ENCODE assay signal across 9 mouse cellular contexts in the genomic region with DNA sequence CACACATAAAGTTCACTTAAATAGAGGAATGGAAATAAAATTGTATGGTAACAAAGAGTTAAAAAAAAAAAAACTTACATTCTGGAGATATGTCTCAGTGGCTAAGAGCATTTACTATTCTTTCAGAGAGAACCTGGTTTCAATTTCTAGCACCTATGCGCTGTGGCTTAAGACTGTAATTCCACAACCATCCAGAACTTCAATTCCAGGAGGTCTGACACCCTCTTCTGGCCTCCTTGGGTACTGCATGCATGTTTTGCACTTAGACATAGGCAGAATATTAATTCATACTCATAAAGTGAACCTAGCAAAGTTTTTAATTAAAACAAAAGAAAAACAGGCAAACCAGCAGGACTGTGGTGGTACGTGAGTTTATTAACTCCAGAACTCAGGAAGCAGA. TPM values are rescaled to one million over a fixed set of nuclear protein-coding genes. Genes with fewer than 3 reads are reported as not detected.
DNase-seq lines count a peak whose midpoint lies in the region; ATAC-seq and TF ChIP-seq lines count a peak whose summit lies in the region.
"Had no signal": no experiment of that assay in that cellular context is flagged by ENCODE, and none has a peak within 500 bp of the region (broad histone marks: within the 10 kb centered on the region; RNA-seq: fewer than 3 reads in every experiment).

No protein-coding gene starts in this region.

- ATAC-seq in forebrain, postnatal 0 days = peak; percentile 59; the same call in 1 of the 2 replicates
- no peak for ATAC-seq in forebrain, embryonic 15.5 days (replicated peaks)
- ATAC-seq in limb, embryonic 11.5 days (ENCODE audit: insufficient number of reproducible peaks, low FRiP score, low TSS enrichment, low read depth) = no peak

- H3K9me3 ChIP-seq in forebrain, postnatal 0 days (ENCODE audit: low read length) = no peaks in the 10 kb centered on the region
- no peaks in the 10 kb centered on the region for H3K9me3 ChIP-seq in forebrain, embryonic 15.5 days
- H3K9me3 ChIP-seq in limb, embryonic 11.5 days (ENCODE audit: control insufficient read depth, low read length) = no peaks in the 10 kb centered on the region
- H3K9me3 ChIP-seq: limb, embryonic 13.5 days had no signal

- H3K36me3 ChIP-seq in forebrain, postnatal 0 days (ENCODE audit: insufficient read depth) = peaks cover 21% of the 10 kb centered on the region
- H3K36me3 ChIP-seq in forebrain, embryonic 15.5 days = peaks cover 25% of the 10 kb centered on the region
- peaks cover 54% of the 10 kb centered on the region for H3K36me3 ChIP-seq in thymus, adult 2 months (ENCODE audit: control insufficient read depth, insufficient read depth, low read length)
- peaks cover 7% of the 10 kb centered on the region for H3K36me3 ChIP-seq in limb, embryonic 11.5 days (ENCODE audit: control insufficient read depth, insufficient read depth, low read length)

- 81% methylated on average over 2 of the region's 2 CpGs for WGBS in forebrain, postnatal 0 days
- 84% methylated on average over 2 of the region's 2 CpGs for WGBS in forebrain, embryonic 15.5 days
- WGBS in thymus, adult 2 months = 92% methylated on average over 2 of the region's 2 CpGs
- WGBS in limb, embryonic 11.5 days = 85% methylated on average over 2 of the region's 2 CpGs

- H3K4me3 ChIP-seq in forebrain, postnatal 0 days (ENCODE audit: low read depth, low read length) = no peak overlapping the region
- H3K4me3 ChIP-seq in forebrain, embryonic 15.5 days = no peak overlapping the region
- H3K4me3 ChIP-seq in thymus, adult 2 months (ENCODE audit: control insufficient read depth, insufficient read depth, low read length) = no peak overlapping the region
- H3K4me3 ChIP-seq in limb, embryonic 11.5 days (ENCODE audit: low read depth, low read length) = no peak overlapping the region
- H3K4me3 ChIP-seq: limb, embryonic 13.5 days had no signal

- DNase-seq in forebrain, postnatal 0 days = peak; percentile 69
- peak; percentile 47 for DNase-seq in thymus, adult 2 months
- DNase-seq in thymus, adult 18-20 months = no peak
- peak; percentile 66 to 82 for DNase-seq in cerebellum, postnatal 14 days
- peak; percentile 35 to 64 for DNase-seq in heart, postnatal 36 days
- peak; percentile 74 for DNase-seq in limb, embryonic 11.5 days (ENCODE audit: low spot score)
- peak; percentile 13 for DNase-seq in retina, postnatal 7 days (ENCODE audit: low read depth, low spot score)

- H3K9ac ChIP-seq in forebrain, postnatal 0 days = no peak overlapping the region
- H3K9ac ChIP-seq in forebrain, embryonic 15.5 days (replicated peaks) = no peak overlapping the region
- H3K9ac ChIP-seq in limb, embryonic 11.5 days (ENCODE audit: low read length) = no peak overlapping the region
- H3K9ac ChIP-seq: limb, embryonic 13.5 days had no signal

- no peak overlapping the region for H3K4me2 ChIP-seq in forebrain, postnatal 0 days (ENCODE audit: low read depth)
- no peak overlapping the region for H3K4me2 ChIP-seq in forebrain, embryonic 15.5 days (replicated peaks)
- H3K4me2 ChIP-seq in limb, embryonic 11.5 days (ENCODE audit: low read depth, severe bottlenecking) = no peak overlapping the region
- H3K4me2 ChIP-seq: limb, embryonic 13.5 days had no signal

- no peaks in the 10 kb centered on the region for H3K4me1 ChIP-seq in forebrain, postnatal 0 days (ENCODE audit: insufficient read depth)
- H3K4me1 ChIP-seq in forebrain, embryonic 15.5 days = no peaks in the 10 kb centered on the region
- H3K4me1 ChIP-seq in thymus, adult 2 months (replicated peaks; ENCODE audit: control insufficient read depth, insufficient read depth, low read length) = no peaks in the 10 kb centered on the region
- no peaks in the 10 kb centered on the region for H3K4me1 ChIP-seq in limb, embryonic 11.5 days (ENCODE audit: control insufficient read depth, insufficient read depth, low read length)
- H3K4me1 ChIP-seq: limb, embryonic 13.5 days had no signal

- TF ChIP-seq CTCF in forebrain, postnatal 0 days (IDR thresholded peaks at IDR 0.05; ENCODE audit: low read depth) = peak; percentile 76
- no peak for TF ChIP-seq CTCF in thymus, adult 2 months (IDR thresholded peaks at IDR 0.05; ENCODE audit: borderline replicate concordance, control insufficient read depth, extremely low read depth, insufficient read depth, low read length, poor library complexity)

- H3K27me3 ChIP-seq in forebrain, postnatal 0 days (ENCODE audit: insufficient read depth, low read length) = no peaks in the 10 kb centered on the region
- no peaks in the 10 kb centered on the region for H3K27me3 ChIP-seq in forebrain, embryonic 15.5 days
- no peaks in the 10 kb centered on the region for H3K27me3 ChIP-seq in thymus, adult 2 months (ENCODE audit: control insufficient read depth, insufficient read depth, low read length)
- H3K27me3 ChIP-seq in limb, embryonic 11.5 days (ENCODE audit: control insufficient read depth, insufficient read depth, low read length) = no peaks in the 10 kb centered on the region
- H3K27me3 ChIP-seq: limb, embryonic 13.5 days had no signal

- H3K27ac ChIP-seq in forebrain, postnatal 0 days (ENCODE audit: low read depth, low read length) = no peak overlapping the region
- no peak overlapping the region for H3K27ac ChIP-seq in forebrain, embryonic 15.5 days (replicated peaks)
- no peak overlapping the region for H3K27ac ChIP-seq in thymus, adult 2 months (ENCODE audit: control insufficient read depth, insufficient read depth, low read length)
- H3K27ac ChIP-seq in limb, embryonic 11.5 days (replicated peaks; ENCODE audit: low read depth, low read length) = no peak overlapping the region
- H3K27ac ChIP-seq: limb, embryonic 13.5 days had no signal

- intact Hi-C loops in heart, postnatal 36 days (cut with DNase I) = no loop called here

- no peak for TF ChIP-seq POLR2A in thymus, adult 2 months (IDR thresholded peaks at IDR 0.05; ENCODE audit: control insufficient read depth, extremely low read depth, insufficient read depth, low read length, poor library complexity)

RNA-seq across cellular contexts. Expression of a gene that starts 34.0 kb away (rescaled TPM):
- total RNA-seq in forebrain, postnatal 0 days (2014; rRNA removed) = 1,164 and 1,444 TPM in 2 replicates
- polyA plus RNA-seq in forebrain, postnatal 0 days (2015; fragmentation: Nextera tagmentation; extraction: Ambion mirVana) = 342 and 386 TPM in 2 replicates
- 414 and 432 TPM in 2 replicates for polyA plus RNA-seq in forebrain, embryonic 15.5 days (2015; fragmentation: Nextera tagmentation; extraction: Ambion mirVana)
- 826 and 880 TPM in 2 replicates for polyA plus RNA-seq in thymus, adult 2 months (2012; rRNA removed)
- total RNA-seq in heart, postnatal 36 days (2021) = 100 to 1,000 TPM; 492 to 522 TPM
- polyA plus RNA-seq in limb, embryonic 11.5 days (2014; fragmentation: Nextera tagmentation; extraction: Ambion mirVana) = 847 and 900 TPM in 2 replicates

RNA-seq across cellular contexts. Expression of a gene that starts 51.0 kb away (rescaled TPM):
- 6.5 and 9.6 TPM in 2 replicates for total RNA-seq in forebrain, postnatal 0 days (2014; rRNA removed)
- polyA plus RNA-seq in forebrain, postnatal 0 days (2015; fragmentation: Nextera tagmentation; extraction: Ambion mirVana) = 8.1 and 11.4 TPM in 2 replicates
- 10.8 and 11.3 TPM in 2 replicates for polyA plus RNA-seq in forebrain, embryonic 15.5 days (2015; fragmentation: Nextera tagmentation; extraction: Ambion mirVana)
- polyA plus RNA-seq in thymus, adult 2 months (2012; rRNA removed) = 4.5 and 6.2 TPM in 2 replicates
- total RNA-seq in heart, postnatal 36 days (2021) = 10 to 100 TPM; 17.0 to 21.1 TPM
- 22.2 and 22.4 TPM in 2 replicates for polyA plus RNA-seq in limb, embryonic 11.5 days (2014; fragmentation: Nextera tagmentation; extraction: Ambion mirVana)

Comparison
In these comparisons a context has a peak if more than half of its experiments do, and no peak if none do; other contexts are left out.
1. DNase-seq: peak in forebrain, postnatal 0 days (single experiment), thymus, adult 2 months (single experiment), cerebellum, postnatal 14 days (2 of 2), heart, postnatal 36 days (2 of 2), limb, embryonic 11.5 days (single experiment) and retina, postnatal 7 days (single experiment); none in thymus, adult 18-20 months (0 of 2).